Mouse (Mus musculus): ENCODE data around the gene Astn2. TPM values are rescaled to one million over a fixed set of nuclear protein-coding genes. Genes with fewer than 3 reads are reported as not detected.

Gene Astn2
- polyA plus RNA-seq, 1 experiment from 2014 or later: 0.81 TPM

GRCm38 (mm10) chr4:65607184-65607631, 797.2 kb downstream of the Astn2 start:
- 87% methylated on average over 10 of the region's 10 CpGs for WGBS
- Histone ChIP-seq H3K4me3 (no peak overlapping the region), H3K9me3 (replicated peaks) (no peaks in the 10 kb centered on the region), H3K4me2 (peak overlapping the region; percentile 72; the same call in 1 of the 2 replicates), H3K9ac (no peak overlapping the region), H3K27me3 (no peaks in the 10 kb centered on the region), H3K4me1 (peaks cover 38% of the 10 kb centered on the region), H3K27ac (no peak overlapping the region), H3K36me3 (ENCODE audit: poor library complexity, severe bottlenecking) (no peaks in the 10 kb centered on the region)
- no peak for ATAC-seq

GRCm38 (mm10) chr4:65605151-65605702, 799.2 kb downstream of the Astn2 start:
- Histone ChIP-seq H3K27ac (peak overlapping the region; percentile 51), H3K9ac (peak overlapping the region; percentile 82), H3K9me3 (replicated peaks) (no peaks in the 10 kb centered on the region), H3K4me1 (peaks cover 29% of the 10 kb centered on the region), H3K4me2 (peak overlapping the region; percentile 72), H3K4me3 (peak overlapping the region; percentile 67), H3K27me3 (no peaks in the 10 kb centered on the region), H3K36me3 (ENCODE audit: poor library complexity, severe bottlenecking) (no peaks in the 10 kb centered on the region)
- under 1% methylated on average over 21 of the region's 21 CpGs for WGBS
- ATAC-seq: peak; percentile 89

- Histone ChIP-seq H3K27me3 (no peaks in the 10 kb centered on the region), H3K4me1 (peaks cover 26% of the 10 kb centered on the region), H3K9me3 (replicated peaks) (no peaks in the 10 kb centered on the region), H3K4me3 (peak within 1 kb of the TSS; percentile 67), H3K9ac (peak within 1 kb of the TSS; percentile 82), H3K36me3 (ENCODE audit: poor library complexity, severe bottlenecking) (no peaks in the 10 kb centered on the region), H3K27ac (peak within 1 kb of the TSS; percentile 51), H3K4me2 (peak within 1 kb of the TSS; percentile 72)
- peak; percentile 98 for ATAC-seq
- 4% methylated on average over 33 of the region's 33 CpGs for WGBS
Observed at GRCm38 (mm10) chr4:65604504-65605150, 799.8 kb downstream of the Astn2 start, which contains the start of gene Trim32. TSS of gene Trim32 (plus strand) at chr4:65604986.

GRCm38 (mm10) chr4:65594601-65595369, 809.6 kb downstream of the Astn2 start:
- Histone ChIP-seq H3K4me3 (no peak overlapping the region), H3K4me2 (no peak overlapping the region), H3K27me3 (no peaks in the 10 kb centered on the region), H3K27ac (no peak overlapping the region), H3K9me3 (replicated peaks) (no peaks in the 10 kb centered on the region), H3K36me3 (ENCODE audit: poor library complexity, severe bottlenecking) (no peaks in the 10 kb centered on the region), H3K9ac (no peak overlapping the region), H3K4me1 (no peaks in the 10 kb centered on the region)
- WGBS: 77% methylated on average over 5 of the region's 5 CpGs
- ATAC-seq: no peak

GRCm38 (mm10) chr4:65589780-65590179, 814.6 kb downstream of the Astn2 start:
- H3K9me3 ChIP-seq (replicated peaks): no peaks in the 10 kb centered on the region
- no peak overlapping the region for H3K4me3 ChIP-seq
- no peaks in the 10 kb centered on the region for H3K27me3 ChIP-seq
- no peak overlapping the region for H3K9ac ChIP-seq
- no peaks in the 10 kb centered on the region for H3K36me3 ChIP-seq (ENCODE audit: poor library complexity, severe bottlenecking)
- no peak overlapping the region for H3K4me2 ChIP-seq
- ATAC-seq: peak; percentile 77
- no peaks in the 10 kb centered on the region for H3K4me1 ChIP-seq
- H3K27ac ChIP-seq: no peak overlapping the region

GRCm38 (mm10) chr4:65586947-65587346, 817.5 kb downstream of the Astn2 start:
- no peak overlapping the region for H3K4me3 ChIP-seq
- WGBS: 27% methylated on average over 5 of the region's 5 CpGs
- H3K9ac ChIP-seq: no peak overlapping the region
- no peaks in the 10 kb centered on the region for H3K36me3 ChIP-seq (ENCODE audit: poor library complexity, severe bottlenecking)
- H3K27me3 ChIP-seq: no peaks in the 10 kb centered on the region
- H3K27ac ChIP-seq: no peak overlapping the region
- no peaks in the 10 kb centered on the region for H3K9me3 ChIP-seq (replicated peaks)
- H3K4me1 ChIP-seq: no peaks in the 10 kb centered on the region
- ATAC-seq: no peak
- H3K4me2 ChIP-seq: no peak overlapping the region

- WGBS: 77% methylated on average over 1 of the region's 1 CpGs
- Histone ChIP-seq H3K4me1 (no peaks in the 10 kb centered on the region), H3K36me3 (ENCODE audit: poor library complexity, severe bottlenecking) (no peaks in the 10 kb centered on the region), H3K4me2 (no peak overlapping the region), H3K4me3 (no peak overlapping the region), H3K27ac (no peak overlapping the region), H3K27me3 (no peaks in the 10 kb centered on the region), H3K9me3 (replicated peaks) (no peaks in the 10 kb centered on the region), H3K9ac (no peak overlapping the region)
- ATAC-seq: no peak
Observed at GRCm38 (mm10) chr4:65580254-65580653, 824.2 kb downstream of the Astn2 start.

- Histone ChIP-seq H3K9ac (no peak overlapping the region), H3K4me1 (peaks cover 7% of the 10 kb centered on the region; the same call in 1 of the 2 replicates), H3K9me3 (replicated peaks) (no peaks in the 10 kb centered on the region), H3K36me3 (ENCODE audit: poor library complexity, severe bottlenecking) (no peaks in the 10 kb centered on the region), H3K27ac (no peak overlapping the region), H3K4me3 (no peak overlapping the region), H3K4me2 (no peak overlapping the region), H3K27me3 (no peaks in the 10 kb centered on the region)
- ATAC-seq: no peak
- WGBS: 53% methylated on average over 4 of the region's 4 CpGs
Observed at GRCm38 (mm10) chr4:65565493-65565892, 838.9 kb downstream of the Astn2 start.

GRCm38 (mm10) chr4:65548561-65548960, 855.9 kb downstream of the Astn2 start:
- 81% methylated on average over 6 of the region's 6 CpGs for WGBS
- Histone ChIP-seq H3K36me3 (ENCODE audit: poor library complexity, severe bottlenecking) (no peaks in the 10 kb centered on the region), H3K9me3 (replicated peaks) (no peaks in the 10 kb centered on the region), H3K9ac (no peak overlapping the region), H3K27ac (no peak overlapping the region), H3K4me1 (no peaks in the 10 kb centered on the region), H3K4me2 (no peak overlapping the region), H3K27me3 (no peaks in the 10 kb centered on the region), H3K4me3 (no peak overlapping the region)
- ATAC-seq: no peak

GRCm38 (mm10) chr4:65545582-65545981, 858.8 kb downstream of the Astn2 start:
- H3K27ac ChIP-seq: no peak overlapping the region
- WGBS: 80% methylated on average over 2 of the region's 2 CpGs
- no peaks in the 10 kb centered on the region for H3K36me3 ChIP-seq (ENCODE audit: poor library complexity, severe bottlenecking)
- no peak overlapping the region for H3K9ac ChIP-seq
- H3K4me1 ChIP-seq: no peaks in the 10 kb centered on the region
- H3K27me3 ChIP-seq: no peaks in the 10 kb centered on the region
- no peak for ATAC-seq
- H3K9me3 ChIP-seq (replicated peaks): no peaks in the 10 kb centered on the region
- H3K4me2 ChIP-seq: no peak overlapping the region
- H3K4me3 ChIP-seq: no peak overlapping the region

GRCm38 (mm10) chr4:65532071-65532736, 872.2 kb downstream of the Astn2 start:
- Histone ChIP-seq H3K4me3 (no peak overlapping the region), H3K36me3 (ENCODE audit: poor library complexity, severe bottlenecking) (no peaks in the 10 kb centered on the region), H3K9me3 (replicated peaks) (no peaks in the 10 kb centered on the region), H3K4me1 (no peaks in the 10 kb centered on the region), H3K4me2 (no peak overlapping the region), H3K27me3 (no peaks in the 10 kb centered on the region), H3K9ac (no peak overlapping the region), H3K27ac (no peak overlapping the region)
- ATAC-seq: no peak
- 89% methylated on average over 2 of the region's 2 CpGs for WGBS

- Histone ChIP-seq H3K9me3 (replicated peaks) (no peaks in the 10 kb centered on the region), H3K4me3 (no peak overlapping the region), H3K36me3 (ENCODE audit: poor library complexity, severe bottlenecking) (no peaks in the 10 kb centered on the region), H3K4me2 (no peak overlapping the region), H3K4me1 (no peaks in the 10 kb centered on the region), H3K27me3 (no peaks in the 10 kb centered on the region), H3K9ac (no peak overlapping the region), H3K27ac (no peak overlapping the region)
- no peak for ATAC-seq
- 77% methylated on average over 6 of the region's 6 CpGs for WGBS
Observed at GRCm38 (mm10) chr4:65531621-65532020, 872.8 kb downstream of the Astn2 start.

Measured in forebrain, embryonic 13.5 days (tissue).